Mouse (Mus musculus) forebrain, embryonic 16.5 days (tissue): Measurements from ENCODE around the gene 1700123L14Rik. TPM values are rescaled to one million over a fixed set of nuclear protein-coding genes. Genes with fewer than 3 reads are reported as not detected.
"Not testable (repeated sequence)": the region's sequence is repeated elsewhere in the genome, so short reads cannot be mapped to it uniquely, and the experiment has no call there.

Experiments
- ATAC-seq: fragments of 200-750 bp; cut with Nextera tagmentation; 2 replicates; pipeline ENCODE4 v1.8.0; 2017; ENCODE audit warnings: mild to moderate bottlenecking, moderate library complexity
- H3K27ac ChIP-seq: fragments of 300-500 bp; sonication (generic); 2 replicates; pipeline ENCODE4 v1.5.1; 2014; ENCODE audit warnings: low read length, control low read depth
- H3K27me3 ChIP-seq: fragments of 300-500 bp; sonication (generic); replicated peaks from 2 replicates; pipeline ENCODE4 v1.6.1; 2014; ENCODE audit warnings: low read length; ENCODE audit not compliant: control insufficient read depth, insufficient read depth
- H3K36me3 ChIP-seq: fragments of 300-500 bp; sonication (generic); 2 replicates; pipeline ENCODE4 v1.6.1; 2014; ENCODE audit not compliant: control insufficient read depth, insufficient read depth
- H3K4me1 ChIP-seq: fragments of 300-500 bp; sonication (generic); replicated peaks from 2 replicates; pipeline ENCODE4 v1.6.1; 2014; ENCODE audit warnings: low read length; ENCODE audit not compliant: control insufficient read depth, insufficient read depth
- H3K4me2 ChIP-seq: fragments of 300-500 bp; sonication (generic); 2 replicates; pipeline ENCODE4 v1.6.1; 2014; ENCODE audit warnings: mild to moderate bottlenecking, low read length, control low read depth
- H3K4me3 ChIP-seq: fragments of 300-500 bp; sonication (generic); replicated peaks from 2 replicates; pipeline ENCODE4 v1.5.1; 2014; ENCODE audit warnings: mild to moderate bottlenecking, low read length, control low read depth
- H3K9ac ChIP-seq: fragments of 300-500 bp; sonication (generic); replicated peaks from 2 replicates; pipeline ENCODE4 v1.6.1; 2014; ENCODE audit warnings: low read depth, low read length, control low read depth
- H3K9me3 ChIP-seq: fragments of 300-500 bp; sonication (generic); 2 replicates; pipeline ENCODE4 v1.6.1; 2016; ENCODE audit warnings: low read length; ENCODE audit not compliant: control insufficient read depth
- WGBS: fragments of 180-500 bp; shearing (Covaris S2); extraction: QIAGEN DNeasy Blood & Tissue Kit; methylation state at CpG from one replicate; pipeline ENCODE4 v1.1.7; 2014; 5-methylcytosine and 5-hydroxymethylcytosine counted together
- polyA plus RNA-seq: library from polyadenylated mRNA; unstranded; fragments of >200 nt; fragmentation: Nextera tagmentation; extraction: Ambion mirVana; gene quantifications from 2 replicates; pipeline ENCODE4 v1.2.1, GENCODE M21; 2015

1700123L14Rik gene
- polyA plus RNA-seq, result not detected in 2 replicates

DNA sequence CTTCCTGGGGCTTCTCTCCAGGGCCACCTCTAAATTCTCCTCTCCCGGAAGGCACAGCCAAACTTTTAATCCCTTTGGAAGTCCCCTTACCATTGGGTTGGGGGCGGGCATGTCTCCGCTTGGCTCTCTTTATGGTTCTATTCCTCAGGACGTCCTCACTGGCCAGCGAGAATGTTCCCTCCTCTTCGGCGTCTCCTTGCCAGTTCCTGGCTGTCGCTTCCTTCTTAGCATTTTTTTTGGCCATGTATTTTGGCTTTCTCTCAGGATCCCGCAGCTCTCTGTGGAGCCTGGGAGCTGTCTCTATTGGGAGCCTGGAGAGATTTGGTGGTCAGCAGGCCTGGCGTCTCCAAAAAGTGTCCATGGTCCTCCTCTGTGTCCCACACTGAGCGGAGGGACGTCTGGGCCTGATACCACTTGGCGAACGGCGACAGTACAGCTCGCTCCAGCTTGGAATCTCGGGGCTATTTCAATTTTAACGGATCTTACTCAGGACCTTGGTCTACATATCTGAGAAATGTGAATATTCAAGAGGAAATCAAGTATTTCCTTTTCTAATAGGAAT, at the start of gene 1700123L14Rik:
Gene 1700123L14Rik (minus strand): TSS at position 426 of the 562 bp plus-strand sequence.
- no peak within 1 kb of the TSS for H3K4me3 ChIP-seq
- no peak within 1 kb of the TSS for H3K27ac ChIP-seq
- no peak for ATAC-seq
- H3K4me2 ChIP-seq, result no peak within 1 kb of the TSS
- no peaks in the 10 kb centered on the region for H3K27me3 ChIP-seq
- no peaks in the 10 kb centered on the region for H3K4me1 ChIP-seq
- H3K36me3 ChIP-seq, result no peaks in the 10 kb centered on the region
- H3K9ac ChIP-seq, result no peak within 1 kb of the TSS
- H3K9me3 ChIP-seq, result no peaks in the 10 kb centered on the region
- 85% methylated on average over 18 of the region's 18 CpGs for WGBS

DNA sequence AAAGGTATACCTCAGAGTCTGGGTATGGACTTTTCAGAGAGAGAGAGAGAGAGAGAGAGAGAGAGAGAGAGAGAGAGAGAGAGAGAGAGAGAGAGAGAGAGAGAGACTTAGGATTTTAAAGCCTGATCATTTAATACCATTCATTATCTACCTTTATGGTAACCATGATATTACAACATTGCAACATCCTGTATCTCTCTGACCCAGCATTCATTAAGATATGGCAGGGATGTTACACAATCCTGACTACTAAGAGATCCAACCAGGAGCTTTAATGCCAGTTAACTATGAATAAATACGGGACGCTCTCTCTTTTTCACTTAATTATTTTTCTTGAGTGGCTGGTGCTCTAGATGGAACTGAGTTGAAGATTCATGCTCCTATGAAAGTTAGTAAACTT, 39.4 kb upstream of the 1700123L14Rik start:
- 95% methylated on average over 2 of the region's 2 CpGs for WGBS
- H3K4me2 ChIP-seq, result no peak overlapping the region
- ATAC-seq, result no peak
- H3K9ac ChIP-seq, result no peak overlapping the region
- no peak overlapping the region for H3K4me3 ChIP-seq
- no peaks in the 10 kb centered on the region for H3K4me1 ChIP-seq
- H3K27me3 ChIP-seq, result no peaks in the 10 kb centered on the region
- H3K36me3 ChIP-seq, result no peaks in the 10 kb centered on the region
- H3K27ac ChIP-seq, result no peak overlapping the region
- H3K9me3 ChIP-seq, result no peaks in the 10 kb centered on the region

DNA sequence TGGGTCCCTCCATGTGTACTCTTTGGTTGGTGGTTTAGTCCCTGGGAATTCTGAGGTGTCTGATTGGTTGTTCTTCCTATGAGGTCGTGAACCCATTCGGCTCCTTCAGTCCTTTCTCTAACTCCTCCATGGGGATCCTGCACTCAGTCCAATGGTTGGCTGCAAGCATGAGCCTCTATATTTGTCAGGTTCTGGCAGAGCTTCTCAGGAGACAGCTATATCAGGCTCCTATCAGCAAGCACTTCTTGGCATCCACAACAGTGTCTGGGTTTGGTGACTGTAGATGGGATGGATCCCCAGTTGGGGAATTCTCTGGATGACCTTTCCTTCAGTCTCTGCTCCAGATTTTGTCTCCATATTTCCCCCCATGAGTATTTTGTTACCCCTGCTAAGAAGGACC, 32.9 kb upstream of the 1700123L14Rik start:
- not testable (repeated sequence) for H3K9ac ChIP-seq, H3K27ac ChIP-seq, H3K4me1 ChIP-seq, H3K4me3 ChIP-seq, ATAC-seq, H3K36me3 ChIP-seq, H3K4me2 ChIP-seq, H3K9me3 ChIP-seq, H3K27me3 ChIP-seq
- 89% methylated on average over 2 of the region's 2 CpGs for WGBS

DNA sequence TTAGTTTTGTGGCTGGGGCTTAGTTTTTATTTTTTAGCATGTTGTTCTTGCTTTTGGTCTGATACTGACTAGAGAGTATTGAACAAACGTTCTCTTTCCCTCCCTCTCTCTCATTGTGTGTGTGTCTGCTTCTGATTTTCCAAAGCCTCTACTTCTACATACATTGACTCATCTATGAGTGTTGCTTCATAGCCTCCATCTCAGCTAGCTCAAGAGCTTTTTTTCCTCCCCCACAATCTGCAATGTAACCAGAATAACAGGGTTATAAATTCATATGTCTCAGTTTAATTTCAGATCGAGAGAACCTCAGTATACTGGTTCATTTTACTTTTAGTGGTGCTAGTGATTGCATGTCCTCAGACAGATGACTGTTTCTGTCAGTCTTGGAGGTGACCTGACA, 20.5 kb upstream of the 1700123L14Rik start:
- WGBS, result 81% methylated on average over 2 of the region's 2 CpGs
- peaks cover 8% of the 10 kb centered on the region; the same call in 1 of the 2 replicates for H3K27me3 ChIP-seq

DNA sequence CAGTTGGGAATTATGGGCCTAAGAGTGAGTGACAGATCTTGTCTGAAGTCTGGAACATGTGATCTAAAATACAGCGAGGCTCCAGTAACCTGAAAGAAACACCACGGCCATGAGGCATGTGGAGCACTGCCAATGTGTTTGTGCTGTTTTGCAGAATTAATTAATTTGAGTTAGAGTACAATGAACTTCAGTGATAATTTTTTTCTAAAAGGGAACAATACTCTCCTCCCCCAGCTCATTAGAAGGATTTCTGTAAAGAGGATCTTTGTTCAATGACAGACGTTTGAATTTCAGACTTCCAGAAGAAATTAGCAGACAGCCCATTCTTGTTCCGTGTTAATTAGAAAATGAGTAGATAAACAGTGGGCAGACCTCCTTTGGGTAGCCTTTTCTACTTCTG, 17.3 kb upstream of the 1700123L14Rik start:
- Histone ChIP-seq H3K27me3 (peaks cover 19% of the 10 kb centered on the region), H3K4me1 (peaks cover 2% of the 10 kb centered on the region; the same call in 1 of the 2 replicates)
- peak; percentile 54; the same call in 1 of the 2 replicates for ATAC-seq

More for the DNA sequence above, 20.5 kb upstream of the 1700123L14Rik start:
- H3K9me3 ChIP-seq, result no peaks in the 10 kb centered on the region
- no peak overlapping the region for H3K9ac ChIP-seq
- no peak overlapping the region for H3K27ac ChIP-seq
- H3K36me3 ChIP-seq, result no peaks in the 10 kb centered on the region
- no peak overlapping the region for H3K4me2 ChIP-seq
- no peak for ATAC-seq
- no peak overlapping the region for H3K4me3 ChIP-seq
- H3K4me1 ChIP-seq, result peaks cover 2% of the 10 kb centered on the region; the same call in 1 of the 2 replicates

DNA sequence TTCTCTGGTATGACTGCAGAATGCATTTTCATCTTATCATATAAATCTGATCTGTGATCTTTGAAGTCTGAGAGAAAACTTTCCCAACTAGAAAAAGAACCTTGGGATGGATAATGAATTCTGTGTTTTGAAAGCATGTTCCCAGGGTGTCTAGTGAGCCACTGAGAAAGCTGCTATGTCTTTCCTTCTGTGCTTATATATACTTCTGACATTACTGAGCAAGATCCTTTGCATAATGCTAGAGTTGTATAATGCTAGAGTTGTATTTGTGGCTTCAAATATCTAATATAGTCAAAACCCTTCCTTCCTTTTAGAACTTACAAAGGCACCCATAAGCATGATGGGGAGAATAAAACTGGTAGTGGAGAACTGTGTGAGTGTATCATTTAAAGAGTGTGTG, 12.5 kb upstream of the 1700123L14Rik start:
- no peak for ATAC-seq

More for the DNA sequence above, 17.3 kb upstream of the 1700123L14Rik start:
- Histone ChIP-seq H3K27ac (no peak overlapping the region), H3K4me3 (no peak overlapping the region), H3K36me3 (no peaks in the 10 kb centered on the region), H3K9me3 (no peaks in the 10 kb centered on the region), H3K4me2 (no peak overlapping the region), H3K9ac (no peak overlapping the region)
- 6% methylated on average over 4 of the region's 4 CpGs for WGBS

DNA sequence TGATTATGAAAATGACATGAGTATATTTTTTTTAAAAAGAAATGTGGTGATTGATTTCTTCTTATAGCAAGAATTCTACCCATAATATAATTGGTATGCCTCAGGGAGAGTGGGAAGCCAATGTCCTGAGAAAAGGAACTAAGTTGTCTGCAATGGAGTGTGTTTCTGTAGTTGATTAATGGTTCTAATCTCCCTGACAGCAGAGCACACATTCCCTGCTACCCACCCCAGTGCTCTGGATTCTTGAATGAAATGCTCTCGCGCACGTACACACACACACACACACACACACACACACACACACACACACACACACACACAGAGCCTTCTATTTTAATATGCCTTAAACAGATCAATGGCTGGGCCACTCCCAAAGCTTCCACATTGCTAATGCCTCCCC, 7.6 kb upstream of the 1700123L14Rik start:
- no peak for ATAC-seq
- Histone ChIP-seq H3K4me1 (no peaks in the 10 kb centered on the region), H3K4me2 (no peak overlapping the region), H3K27me3 (0 out of 2 replicates have a peak, but pooled peaks cover 5% of the 10 kb centered on the region), H3K36me3 (no peaks in the 10 kb centered on the region), H3K9me3 (no peaks in the 10 kb centered on the region), H3K9ac (no peak overlapping the region), H3K27ac (no peak overlapping the region), H3K4me3 (no peak overlapping the region)
- 100% methylated on average over 3 of the region's 3 CpGs for WGBS

More for the DNA sequence above, 12.5 kb upstream of the 1700123L14Rik start:
- Histone ChIP-seq H3K9me3 (no peaks in the 10 kb centered on the region), H3K36me3 (no peaks in the 10 kb centered on the region), H3K9ac (no peak overlapping the region), H3K27me3 (peaks cover 20% of the 10 kb centered on the region), H3K4me3 (no peak overlapping the region), H3K27ac (no peak overlapping the region), H3K4me1 (peaks cover 2% of the 10 kb centered on the region; the same call in 1 of the 2 replicates), H3K4me2 (no peak overlapping the region)

DNA sequence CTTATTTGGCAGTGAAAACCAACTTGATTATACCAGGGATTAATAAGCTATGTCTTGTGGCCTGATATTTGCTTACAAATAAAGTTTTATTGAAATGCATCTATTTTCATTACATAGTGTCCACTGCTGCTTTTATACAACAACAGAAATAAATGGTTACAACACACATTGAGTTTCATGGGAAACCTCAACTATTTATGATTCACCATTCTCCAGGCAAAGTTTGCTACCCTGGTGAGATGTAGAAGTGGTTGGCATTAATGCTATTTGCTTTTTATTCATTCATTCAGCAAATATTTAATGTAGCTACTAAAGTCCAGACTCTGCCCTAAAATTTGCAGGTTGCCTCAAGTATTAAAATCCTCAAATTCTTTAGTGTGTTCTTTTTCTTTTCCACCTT, 988 bp upstream of the 1700123L14Rik start:
- H3K27me3 ChIP-seq, result no peaks in the 10 kb centered on the region
- ATAC-seq, result no peak
- H3K4me3 ChIP-seq, result no peak overlapping the region

DNA sequence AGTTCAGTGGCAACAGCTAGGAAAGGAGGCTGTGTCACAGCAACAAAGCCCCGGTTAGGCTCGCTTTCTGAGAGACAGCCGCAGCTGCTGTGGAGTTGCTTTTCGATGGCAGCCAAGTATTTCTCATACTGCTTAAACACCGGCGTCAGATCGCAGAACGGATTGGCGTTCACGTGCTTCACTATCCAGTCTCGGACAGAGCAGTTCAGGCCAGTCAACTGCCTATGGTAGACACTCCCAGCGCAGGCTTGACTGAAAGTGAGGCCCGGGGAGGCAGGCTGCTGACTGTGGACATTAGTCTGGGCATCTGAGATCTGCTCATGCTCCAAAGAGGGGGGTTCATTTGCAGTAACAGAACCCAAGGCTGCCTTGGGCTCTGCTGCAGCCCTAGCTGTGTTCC, 640 bp downstream of the 1700123L14Rik start:
- ATAC-seq, result no peak
- H3K9ac ChIP-seq, result no peak overlapping the region
- 84% methylated on average over 13 of the region's 13 CpGs for WGBS

More for the DNA sequence above, 988 bp upstream of the 1700123L14Rik start:
- Histone ChIP-seq H3K36me3 (no peaks in the 10 kb centered on the region), H3K9me3 (no peaks in the 10 kb centered on the region), H3K4me1 (no peaks in the 10 kb centered on the region), H3K9ac (no peak overlapping the region), H3K27ac (no peak overlapping the region), H3K4me2 (no peak overlapping the region)

DNA sequence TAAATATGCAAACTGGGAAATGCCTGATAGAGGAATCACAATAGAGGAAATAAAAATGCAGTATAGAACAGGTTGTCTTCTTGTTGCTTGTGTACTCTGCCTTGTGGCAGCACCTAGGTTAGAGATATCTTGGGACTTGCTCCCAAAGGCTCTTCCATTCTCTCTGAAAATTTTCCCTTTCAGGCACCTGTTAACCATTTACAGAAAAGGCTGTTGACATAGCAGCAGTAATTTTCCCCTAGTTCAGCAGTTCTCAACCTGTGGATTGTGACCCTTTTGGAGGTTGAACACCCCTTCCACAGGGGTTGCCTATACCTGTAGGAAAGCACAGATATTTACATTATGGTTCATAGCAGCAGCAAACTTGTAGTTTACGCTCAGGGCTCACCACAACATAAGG, 22.7 kb downstream of the 1700123L14Rik start:
- no peaks in the 10 kb centered on the region for H3K9me3 ChIP-seq
- no peaks in the 10 kb centered on the region for H3K27me3 ChIP-seq
- no peaks in the 10 kb centered on the region for H3K36me3 ChIP-seq
- no peak for ATAC-seq
- no peak overlapping the region for H3K4me3 ChIP-seq
- H3K27ac ChIP-seq, result no peak overlapping the region
- no peaks in the 10 kb centered on the region for H3K4me1 ChIP-seq
- H3K9ac ChIP-seq, result no peak overlapping the region
- H3K4me2 ChIP-seq, result no peak overlapping the region
- WGBS, result 97% methylated on average over 1 of the region's 1 CpGs

More for the DNA sequence above, 640 bp downstream of the 1700123L14Rik start:
- no peaks in the 10 kb centered on the region for H3K36me3 ChIP-seq
- no peak overlapping the region for H3K4me2 ChIP-seq
- H3K27me3 ChIP-seq, result no peaks in the 10 kb centered on the region
- no peak overlapping the region for H3K27ac ChIP-seq
- H3K4me3 ChIP-seq, result no peak overlapping the region
- H3K4me1 ChIP-seq, result no peaks in the 10 kb centered on the region
- no peaks in the 10 kb centered on the region for H3K9me3 ChIP-seq
